Mouse (Mus musculus): ENCODE data around the gene Decr2. TPM values are rescaled to one million over a fixed set of nuclear protein-coding genes. Genes with fewer than 3 reads are reported as not detected.

The Decr2 gene
- polyA plus RNA-seq (2012; ENCODE audit: insufficient read depth, low replicate concordance), result 0.35 and 1.5 TPM in 2 replicates

GRCm38 (mm10) chr17:26089905-26090632 is at the start of gene Decr2:
Gene Decr2, minus strand, starts transcription at chr17:26090337.
- no peak for TF ChIP-seq FLI1 (IDR thresholded peaks at IDR 0.05; ENCODE audit: low read length)
- TF ChIP-seq GATA1 (IDR thresholded peaks at IDR 0.05; ENCODE audit: borderline replicate concordance, low read length), result no peak
- peaks cover 4% of the 10 kb centered on the region for H3K9me3 ChIP-seq
- peaks cover 4% of the 10 kb centered on the region for H3K36me3 ChIP-seq (replicated peaks; ENCODE audit: low read length)
- peak within 1 kb of the TSS; percentile 94 for H3K4me3 ChIP-seq (replicated peaks)
- H3K27me3 ChIP-seq (replicated peaks), result peaks cover 39% of the 10 kb centered on the region
- peaks cover 25% of the 10 kb centered on the region for H3K4me1 ChIP-seq

GRCm38 (mm10) chr17:26138901-26139381 is 48.8 kb upstream of the Decr2 start:
- peak overlapping the region; percentile 98 for H3K4me3 ChIP-seq (replicated peaks)
- H3K9me3 ChIP-seq, result no peaks in the 10 kb centered on the region
- H3K36me3 ChIP-seq (replicated peaks; ENCODE audit: low read length), result peaks cover 23% of the 10 kb centered on the region
- no peaks in the 10 kb centered on the region for H3K27me3 ChIP-seq (replicated peaks)
- TF ChIP-seq GATA1 (IDR thresholded peaks at IDR 0.05; ENCODE audit: borderline replicate concordance, low read length) (no peak), FLI1 (IDR thresholded peaks at IDR 0.05; ENCODE audit: low read length) (no peak)
- peaks cover 54% of the 10 kb centered on the region for H3K4me1 ChIP-seq

GRCm38 (mm10) chr17:26138239-26138836 is 48.2 kb upstream of the Decr2 start, which contains the start of gene Axin1:
Gene Axin1, plus strand, starts transcription at chr17:26138688.
- no peaks in the 10 kb centered on the region for H3K9me3 ChIP-seq
- peak within 1 kb of the TSS; percentile 98 for H3K4me3 ChIP-seq (replicated peaks)
- H3K4me1 ChIP-seq, result peaks cover 54% of the 10 kb centered on the region
- H3K36me3 ChIP-seq (replicated peaks; ENCODE audit: low read length), result peaks cover 19% of the 10 kb centered on the region
- TF ChIP-seq GATA1 (IDR thresholded peaks at IDR 0.05; ENCODE audit: borderline replicate concordance, low read length) (no peak; the same call in 2 of the 3 replicates), FLI1 (IDR thresholded peaks at IDR 0.05; ENCODE audit: low read length) (no peak)
- H3K27me3 ChIP-seq (replicated peaks), result no peaks in the 10 kb centered on the region

- peak overlapping the region; percentile 98 for H3K4me3 ChIP-seq (replicated peaks)
- H3K9me3 ChIP-seq, result no peaks in the 10 kb centered on the region
- TF ChIP-seq GATA1 (IDR thresholded peaks at IDR 0.05; ENCODE audit: borderline replicate concordance, low read length) (no peak), FLI1 (IDR thresholded peaks at IDR 0.05; ENCODE audit: low read length) (no peak)
Observed at GRCm38 (mm10) chr17:26137751-26138130, 47.6 kb upstream of the Decr2 start.

GRCm38 (mm10) chr17:26137106-26137750 is 47.1 kb upstream of the Decr2 start:
- Histone ChIP-seq H3K4me3 (replicated peaks) (no peak overlapping the region), H3K36me3 (replicated peaks; ENCODE audit: low read length) (peaks cover 16% of the 10 kb centered on the region), H3K4me1 (peaks cover 43% of the 10 kb centered on the region), H3K9me3 (no peaks in the 10 kb centered on the region), H3K27me3 (replicated peaks) (no peaks in the 10 kb centered on the region)
- TF ChIP-seq GATA1 (IDR thresholded peaks at IDR 0.05; ENCODE audit: borderline replicate concordance, low read length) (no peak), FLI1 (IDR thresholded peaks at IDR 0.05; ENCODE audit: low read length) (no peak)

More at GRCm38 (mm10) chr17:26137751-26138130, 47.6 kb upstream of the Decr2 start:
- Histone ChIP-seq H3K36me3 (replicated peaks; ENCODE audit: low read length) (peaks cover 16% of the 10 kb centered on the region), H3K27me3 (replicated peaks) (no peaks in the 10 kb centered on the region), H3K4me1 (peaks cover 48% of the 10 kb centered on the region)

GRCm38 (mm10) chr17:26131856-26132853 is 42.0 kb upstream of the Decr2 start:
- H3K9me3 ChIP-seq, result no peaks in the 10 kb centered on the region
- H3K36me3 ChIP-seq (replicated peaks; ENCODE audit: low read length), result peaks cover 63% of the 10 kb centered on the region
- peak overlapping the region; percentile 36 for H3K4me3 ChIP-seq (replicated peaks)
- H3K4me1 ChIP-seq, result peaks cover 4% of the 10 kb centered on the region
- TF ChIP-seq FLI1 (IDR thresholded peaks at IDR 0.05; ENCODE audit: low read length) (no peak), GATA1 (IDR thresholded peaks at IDR 0.05; ENCODE audit: borderline replicate concordance, low read length) (no peak)
- no peaks in the 10 kb centered on the region for H3K27me3 ChIP-seq (replicated peaks)

- Histone ChIP-seq H3K9me3 (no peaks in the 10 kb centered on the region), H3K4me1 (peaks cover 3% of the 10 kb centered on the region; the same call in 1 of the 2 replicates), H3K36me3 (replicated peaks; ENCODE audit: low read length) (peaks cover 73% of the 10 kb centered on the region), H3K27me3 (replicated peaks) (no peaks in the 10 kb centered on the region), H3K4me3 (replicated peaks) (no peak overlapping the region)
- no peak for TF ChIP-seq FLI1 (IDR thresholded peaks at IDR 0.05; ENCODE audit: low read length)
- no peak for TF ChIP-seq GATA1 (IDR thresholded peaks at IDR 0.05; ENCODE audit: borderline replicate concordance, low read length)
Observed at GRCm38 (mm10) chr17:26131062-26131732, 41.1 kb upstream of the Decr2 start.

- Histone ChIP-seq H3K4me1 (peaks cover 46% of the 10 kb centered on the region), H3K4me3 (replicated peaks) (no peak overlapping the region), H3K9me3 (no peaks in the 10 kb centered on the region), H3K36me3 (replicated peaks; ENCODE audit: low read length) (peaks cover 50% of the 10 kb centered on the region), H3K27me3 (replicated peaks) (no peaks in the 10 kb centered on the region)
- no peak for TF ChIP-seq GATA1 (IDR thresholded peaks at IDR 0.05; ENCODE audit: borderline replicate concordance, low read length)
- no peak for TF ChIP-seq FLI1 (IDR thresholded peaks at IDR 0.05; ENCODE audit: low read length)
Observed at GRCm38 (mm10) chr17:26125226-26125625, 35.1 kb upstream of the Decr2 start.

All from megakaryocyte, embryonic 14.5 days (primary cell).